Mouse (Mus musculus): ENCODE data around the gene Oxsm. TPM values are rescaled to one million over a fixed set of nuclear protein-coding genes. Genes with fewer than 3 reads are reported as not detected.

The Oxsm gene
- total RNA-seq, 2 experiments from 2014 or later, result 11.0 to 11.8 TPM

DNA sequence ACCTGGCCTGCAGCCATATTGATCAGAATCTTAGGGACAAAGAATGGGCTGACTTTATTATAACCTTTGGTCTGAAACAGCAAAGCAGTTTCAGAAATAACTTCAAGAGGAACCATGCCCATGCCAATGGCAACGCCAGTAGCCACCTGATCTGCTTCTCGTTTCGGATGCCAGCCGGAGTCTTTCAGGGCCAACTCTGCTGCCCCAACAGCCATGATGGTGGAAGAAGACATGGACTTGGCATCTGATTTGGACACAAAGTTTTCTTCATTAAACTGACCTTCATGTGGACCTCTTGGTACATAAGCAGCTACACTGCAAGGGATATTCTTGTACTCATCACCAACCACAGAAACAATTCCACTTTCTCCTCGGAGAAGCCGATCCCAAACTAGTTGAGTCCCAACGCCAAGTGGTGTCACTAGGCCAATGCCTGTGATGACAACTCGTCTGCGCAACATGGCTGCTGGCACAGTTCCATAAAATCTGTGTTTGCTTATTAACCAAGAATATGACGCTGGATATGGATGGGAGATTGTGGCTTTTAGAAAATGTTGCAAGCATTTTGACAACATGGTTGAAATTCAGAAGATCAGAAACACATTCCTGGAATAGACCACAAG lies 7.3 kb downstream of the Oxsm start:
- DNase-seq, result peak; percentile 6

DNA sequence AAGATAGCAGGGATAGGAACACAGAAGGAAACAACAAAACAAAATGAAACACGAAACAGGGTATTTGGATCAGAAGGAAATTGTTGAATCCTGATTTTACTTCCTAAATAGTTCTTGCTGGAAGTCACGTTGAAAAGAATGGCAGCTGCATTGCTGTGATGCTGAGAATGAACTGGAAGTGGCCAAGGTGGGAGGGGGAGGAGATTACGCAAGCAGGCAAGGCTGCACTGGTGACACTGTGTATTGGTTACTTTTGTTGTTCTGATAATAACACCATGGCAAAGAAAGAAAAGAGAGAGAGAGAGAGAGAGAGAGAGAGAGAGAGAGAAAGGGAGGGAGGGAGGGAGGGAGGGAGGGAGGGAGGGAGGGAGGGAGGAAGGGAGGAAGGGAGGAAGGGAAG lies 13.1 kb downstream of the Oxsm start:
- DNase-seq, result no peak

DNA sequence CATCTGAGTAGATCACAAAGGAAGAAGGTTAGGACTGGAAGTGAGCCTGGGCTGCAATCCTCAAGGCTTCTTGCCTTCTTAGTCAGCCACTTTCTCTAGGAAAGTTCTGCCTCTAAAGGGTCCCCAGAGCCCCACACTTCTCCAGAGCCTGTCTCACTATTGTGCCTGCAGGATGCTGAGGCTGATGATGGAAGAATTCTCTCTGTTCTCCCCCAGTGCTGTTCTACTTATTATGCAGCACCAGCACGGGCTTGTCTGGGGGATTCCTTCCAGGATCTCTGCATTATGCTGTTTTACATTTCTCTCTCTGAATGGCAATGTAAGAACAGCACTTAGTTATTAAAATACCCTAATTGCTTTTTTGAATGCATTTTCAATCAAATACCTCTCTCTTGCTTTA lies 16.1 kb downstream of the Oxsm start:
- no peak for DNase-seq

DNA sequence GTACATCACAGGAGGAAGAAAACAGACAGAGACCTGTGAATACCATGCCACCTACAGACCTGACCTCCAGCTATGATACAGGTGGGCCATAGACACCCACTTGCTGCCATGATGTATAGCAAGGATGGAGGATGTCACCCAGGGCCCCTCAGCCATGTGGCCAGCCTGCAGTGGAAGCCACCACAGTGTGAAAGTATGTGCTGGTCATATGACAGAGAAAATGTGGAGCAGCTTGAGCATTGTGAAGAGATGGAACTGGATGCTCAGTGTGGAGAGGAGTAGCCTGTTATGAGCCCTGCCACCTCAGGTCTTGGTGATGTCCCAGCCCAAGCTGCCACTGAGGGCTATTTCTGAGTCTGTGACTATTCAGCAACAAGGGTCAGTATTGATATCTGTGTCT lies 19.0 kb downstream of the Oxsm start:
- no peak for DNase-seq

DNA sequence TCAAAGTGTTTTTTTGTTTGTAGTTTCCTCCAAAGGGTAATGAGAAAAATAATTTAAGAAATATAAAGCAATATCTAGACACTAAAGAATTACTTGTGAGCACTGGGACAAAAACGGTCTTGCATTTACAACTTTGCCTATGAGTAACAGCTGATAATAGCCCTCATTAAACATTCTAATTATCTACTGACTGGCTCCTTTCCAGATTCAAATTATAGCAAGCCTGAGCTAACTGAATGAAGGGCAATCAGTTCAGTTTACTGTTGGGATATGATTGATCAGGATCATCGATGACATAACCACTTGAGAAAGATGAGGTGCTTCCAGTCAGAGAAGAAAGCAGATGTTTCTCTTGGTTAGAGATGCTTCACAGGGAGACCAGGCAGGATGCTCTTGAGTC lies 20.2 kb downstream of the Oxsm start:
- DNase-seq, result no peak

DNA sequence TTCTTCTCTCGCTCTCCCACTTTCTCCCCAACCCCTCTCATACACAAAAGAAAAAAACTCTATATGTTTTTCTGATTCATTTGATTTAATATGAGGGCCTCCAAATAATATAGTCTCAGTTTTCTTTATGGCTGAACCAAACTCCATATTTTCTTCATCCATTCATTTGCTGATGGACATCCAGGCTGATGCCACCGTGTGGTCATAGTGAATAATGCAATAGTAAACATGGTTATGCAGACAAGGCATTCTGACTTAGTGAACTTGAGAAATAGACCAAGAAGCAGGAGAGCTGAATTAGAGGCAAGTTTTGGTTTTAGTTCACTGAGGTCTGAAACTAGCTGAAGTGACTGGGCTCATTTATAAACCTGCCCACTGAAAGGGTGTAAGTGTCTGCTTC lies 30.6 kb downstream of the Oxsm start:
- no peak for DNase-seq

DNA sequence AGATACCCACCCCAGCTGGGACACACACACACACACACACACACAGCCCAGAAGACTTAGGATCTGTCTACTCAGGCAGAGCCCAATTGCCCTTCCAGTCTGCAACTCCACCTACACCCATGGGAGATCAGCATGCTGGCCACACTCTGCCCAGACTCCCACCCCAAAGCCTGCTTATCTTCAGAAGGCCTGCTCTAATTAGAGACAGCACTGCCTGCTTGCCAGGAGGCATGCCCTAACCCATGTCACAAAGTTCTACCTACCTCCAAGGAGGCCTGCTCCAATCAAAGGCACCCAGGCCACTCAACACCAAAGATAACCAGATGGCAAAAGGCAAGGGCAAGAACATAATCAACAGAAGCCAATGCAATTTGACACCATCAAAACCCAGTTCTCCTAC lies 41.9 kb downstream of the Oxsm start:
- no peak for DNase-seq

DNA sequence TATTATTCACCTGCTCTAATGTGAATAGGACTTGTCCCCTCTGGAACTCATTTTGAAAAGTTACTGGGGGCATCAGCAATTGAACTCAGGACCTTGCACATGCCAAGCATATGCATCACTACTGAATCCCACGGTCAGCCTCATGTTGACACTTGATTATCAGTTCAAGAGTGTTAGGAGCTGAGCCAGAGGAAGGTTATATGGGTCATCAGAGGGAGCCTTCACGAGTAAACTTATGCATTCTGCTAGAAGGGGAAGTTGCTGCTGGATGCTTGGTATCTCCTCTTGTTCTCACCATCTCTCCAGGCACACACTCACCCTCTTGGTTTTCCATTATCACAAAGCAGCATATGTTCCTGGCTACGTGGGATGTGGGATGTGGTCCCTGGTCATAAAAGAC lies 47.9 kb downstream of the Oxsm start:
- DNase-seq, result no peak

DNA sequence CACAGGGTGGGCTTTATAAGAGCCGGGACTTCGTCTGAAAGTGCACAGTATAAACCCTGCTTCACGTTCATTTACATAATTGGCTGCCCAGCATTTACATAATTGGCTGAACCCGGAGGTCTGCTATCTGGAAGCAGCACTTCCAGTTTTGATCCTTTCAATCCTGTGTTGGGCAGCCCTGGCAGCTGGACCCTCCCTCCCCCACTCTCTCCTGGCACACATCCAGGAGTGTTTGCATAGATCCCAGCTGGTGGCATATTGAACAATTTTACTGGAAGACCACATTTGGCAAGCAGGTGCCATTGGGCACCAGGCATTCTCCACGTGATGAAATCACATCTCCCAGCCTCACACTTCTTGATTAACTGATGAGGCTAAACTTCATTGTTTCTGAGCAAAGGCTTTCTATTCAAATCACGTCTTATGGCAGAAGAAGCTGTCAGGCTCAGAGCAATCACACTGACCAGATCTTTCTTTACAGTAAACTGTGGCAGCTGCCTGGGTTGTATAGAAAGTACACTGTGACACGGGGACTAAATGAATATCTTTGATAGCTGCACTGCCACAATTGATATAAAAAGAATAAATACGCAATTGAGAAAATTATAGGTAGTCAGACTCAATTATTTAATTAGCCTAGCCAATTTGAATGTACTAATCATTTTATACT lies 48.5 kb downstream of the Oxsm start:
- no peak for DNase-seq

DNA sequence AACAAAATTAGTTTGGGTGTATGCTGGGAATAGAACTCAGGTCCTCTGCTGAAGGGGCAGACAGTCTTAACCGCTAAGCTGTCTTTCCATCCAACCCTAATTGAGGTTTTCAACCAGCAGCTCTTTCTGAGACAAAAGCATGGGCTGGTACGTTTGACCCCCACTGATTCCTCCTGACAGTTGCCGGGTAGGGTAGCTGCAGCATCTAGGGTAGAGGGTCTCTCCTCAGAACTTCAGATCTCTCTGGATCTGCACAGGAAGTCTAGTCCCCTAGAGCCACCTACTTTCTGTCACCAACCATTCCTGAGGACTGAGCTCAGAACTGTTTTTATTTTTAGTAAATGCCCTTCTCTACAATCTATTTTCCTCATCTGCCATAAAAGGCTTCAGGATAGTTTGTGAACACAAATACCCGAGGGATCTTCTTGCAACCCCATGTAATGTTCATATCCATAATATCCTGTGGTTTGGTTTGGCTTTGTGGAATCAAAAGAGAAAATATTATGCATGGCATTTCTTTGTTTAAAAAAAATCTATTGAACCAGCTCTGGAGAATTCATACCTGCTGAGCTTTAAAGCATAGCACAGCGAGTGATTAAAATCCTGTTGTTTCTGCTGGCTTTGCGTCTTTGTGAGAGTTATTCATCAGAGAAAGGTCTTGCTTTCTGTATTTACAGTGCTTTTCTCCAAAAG lies 49.2 kb downstream of the Oxsm start:
- DNase-seq, result no peak

DNA sequence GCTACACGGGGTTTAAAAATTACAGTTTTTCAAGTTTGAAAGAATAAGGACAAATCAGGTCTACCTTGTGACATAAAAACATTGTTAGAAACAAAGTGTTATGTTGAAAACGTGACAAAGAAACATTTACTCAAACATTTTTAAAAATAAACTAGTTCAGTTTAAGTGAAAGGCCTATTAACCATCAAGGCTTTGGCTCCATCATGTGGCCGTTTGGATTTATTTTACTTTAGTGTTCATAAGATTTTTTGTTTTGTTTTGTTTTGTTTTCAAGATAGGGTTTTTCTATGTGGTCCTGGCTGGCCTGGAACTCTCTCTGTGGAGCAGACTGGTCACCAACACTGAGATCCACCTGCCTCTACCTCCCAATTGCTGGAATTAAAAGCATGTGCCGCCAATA lies 53.1 kb downstream of the Oxsm start:
- DNase-seq, result no peak

DNA sequence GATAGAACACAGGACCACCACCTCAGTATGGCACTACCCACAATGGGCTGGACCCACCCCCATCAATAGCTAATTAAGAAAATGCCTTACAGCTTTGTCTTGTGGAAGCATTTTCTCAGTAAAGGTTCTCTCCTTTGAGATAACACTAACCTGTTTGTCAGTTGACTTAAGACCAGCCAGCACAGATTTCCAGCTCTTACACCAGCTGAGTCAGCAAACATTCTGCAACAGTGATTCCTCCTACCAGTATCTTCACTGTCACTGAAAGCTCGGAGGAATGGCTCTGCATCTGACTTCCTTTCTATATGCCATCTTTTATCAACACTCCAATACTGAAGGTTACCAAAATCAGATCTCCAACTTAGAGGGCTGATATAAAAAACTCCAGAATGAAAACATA lies 54.1 kb downstream of the Oxsm start:
- no peak for DNase-seq

DNA sequence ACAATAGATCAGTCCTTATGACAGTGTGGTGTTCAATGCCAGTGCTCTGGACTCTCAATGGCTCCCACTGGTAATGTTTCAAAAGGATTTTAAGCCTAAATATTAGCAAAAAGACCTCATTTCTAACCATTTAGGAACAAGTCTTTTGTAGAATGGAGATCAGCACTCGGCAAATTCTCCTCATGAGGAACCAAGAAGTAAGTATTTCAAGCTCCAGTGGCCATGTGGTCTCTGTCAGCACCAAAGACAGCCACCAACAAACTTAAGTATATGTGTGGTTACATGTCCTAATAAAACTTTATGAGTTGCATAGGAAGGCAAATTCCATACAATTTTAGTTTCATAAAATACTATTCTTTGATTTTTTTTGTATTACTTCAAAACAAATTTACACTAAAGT lies 55.5 kb downstream of the Oxsm start:
- no peak for DNase-seq

DNA sequence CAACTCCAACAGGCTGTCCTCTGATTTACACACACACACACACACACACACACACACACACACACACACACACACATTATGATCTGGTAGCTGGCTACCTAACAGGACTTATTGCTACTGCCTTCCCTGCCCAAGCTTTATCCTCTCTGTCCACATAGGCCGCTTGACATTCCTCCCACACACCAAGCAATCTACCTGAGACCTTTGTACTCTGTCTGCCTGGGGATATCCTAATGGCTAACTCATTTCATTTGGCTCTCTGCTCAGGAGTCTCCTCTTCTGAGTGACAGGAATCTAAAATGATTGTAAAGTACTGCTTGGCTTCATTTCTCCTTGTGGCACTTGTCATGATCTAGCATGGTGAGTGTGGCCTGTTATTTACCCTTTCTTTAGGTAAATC lies 60.5 kb downstream of the Oxsm start:
- no peak for DNase-seq

Other genes with a start within 250 kb of the Oxsm start
- 10 to 100 TPM; 44.2 to 46.2 TPM for gene Ngly1, start 528 bp downstream of the Oxsm start, total RNA-seq (2021)
- gene Top2b, start 115.4 kb upstream of the Oxsm start, total RNA-seq (2021), result 10 to 100 TPM; 59.2 to 73.7 TPM

Measured in gastrocnemius, postnatal 10 days (tissue).